Mouse (Mus musculus): Measurements from ENCODE around the gene Tmem163.

Gene Tmem163

GRCm38 (mm10) chr1:127555822-127556485, 123.4 kb downstream of the Tmem163 start:
- no peak for DNase-seq

GRCm38 (mm10) chr1:127548078-127548477, 131.3 kb downstream of the Tmem163 start:
- no peak for DNase-seq

- DNase-seq = no peak
These were observed 136.6 kb downstream of the Tmem163 start for GRCm38 (mm10) chr1:127542756-127543155.

DNA sequence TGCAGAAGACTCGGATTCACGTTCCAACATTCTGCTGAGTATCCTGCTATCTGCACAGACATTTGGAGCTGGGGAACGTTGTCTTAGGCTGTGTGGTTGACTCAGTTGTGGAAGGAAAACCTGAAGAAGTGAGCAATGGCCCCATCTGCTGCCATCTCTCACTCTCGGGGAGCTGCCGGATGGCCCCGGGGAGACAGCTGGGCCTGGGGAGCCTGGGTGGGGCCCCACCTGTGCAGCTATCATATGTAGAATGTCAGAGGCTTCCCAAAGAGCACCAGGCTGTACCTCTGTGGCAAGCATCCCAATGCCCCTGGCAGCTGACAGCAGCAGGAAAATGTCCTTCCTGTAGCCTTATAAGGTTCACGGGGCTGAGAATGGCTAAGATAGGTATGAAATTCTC, 137.4 kb downstream of the Tmem163 start:
- DNase-seq = peak; percentile 13

DNA sequence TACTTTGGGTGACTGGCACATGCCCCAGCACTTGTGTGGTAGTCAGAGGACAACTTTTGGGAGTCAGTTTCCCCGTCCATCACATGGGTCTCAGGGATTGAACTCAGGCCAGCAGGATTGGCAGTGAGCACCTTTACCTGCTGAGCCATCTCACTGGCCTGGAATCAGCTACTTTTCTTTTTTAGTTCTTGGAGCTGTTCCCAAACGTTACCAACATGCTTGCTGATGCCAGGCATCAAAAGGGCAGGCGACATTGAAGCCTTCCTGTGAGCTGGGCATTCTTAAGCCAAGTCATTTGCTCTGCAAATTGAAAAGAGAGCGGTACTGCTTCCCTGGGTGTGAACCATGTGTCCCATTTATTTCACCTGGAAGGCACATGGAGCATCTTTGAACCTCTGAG, 137.8 kb downstream of the Tmem163 start:
- DNase-seq = no peak

- peak; percentile 15 for DNase-seq
These were observed 141.9 kb downstream of the Tmem163 start for GRCm38 (mm10) chr1:127537204-127538038.

DNA sequence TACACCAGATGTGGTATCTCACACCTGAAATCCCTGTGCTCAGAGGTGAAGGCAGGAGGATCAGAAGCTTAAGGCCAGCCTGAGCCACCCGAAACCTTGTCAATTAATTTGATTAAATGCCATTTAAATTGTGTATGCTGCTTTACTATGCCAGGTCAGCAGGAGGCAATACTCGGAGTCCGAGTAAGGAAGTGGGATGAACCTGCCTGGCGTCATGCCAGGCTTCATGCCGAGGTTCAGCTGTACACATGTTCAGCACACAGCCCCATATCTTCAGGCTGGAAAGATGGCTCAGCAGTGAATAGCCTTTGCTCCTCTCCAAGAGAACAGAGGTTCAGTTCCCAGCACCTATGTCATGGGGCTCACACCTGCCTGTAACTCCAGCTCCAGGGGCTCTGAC, 142.9 kb downstream of the Tmem163 start:
- no peak for DNase-seq

DNA sequence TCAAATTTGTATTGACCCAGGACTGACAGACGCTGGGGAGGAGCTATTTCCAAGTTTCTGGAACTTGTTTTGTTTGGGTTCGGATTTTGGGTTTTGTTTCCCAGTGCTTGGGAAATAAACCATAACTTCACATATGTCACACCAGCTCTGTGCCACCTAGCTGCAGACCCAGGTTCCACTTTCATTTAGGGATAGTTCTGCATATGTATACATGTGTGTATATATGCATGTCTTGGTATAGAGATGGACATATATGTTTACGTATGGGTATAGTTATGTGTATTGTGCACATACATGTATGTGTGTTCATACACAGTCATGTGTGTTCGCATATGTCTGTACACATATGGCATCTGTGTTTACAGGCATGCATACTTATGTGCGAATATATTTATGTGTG, 147.6 kb downstream of the Tmem163 start:
- DNase-seq = no peak

GRCm38 (mm10) chr1:127530849-127531580, 148.3 kb downstream of the Tmem163 start:
- DNase-seq = no peak

DNA sequence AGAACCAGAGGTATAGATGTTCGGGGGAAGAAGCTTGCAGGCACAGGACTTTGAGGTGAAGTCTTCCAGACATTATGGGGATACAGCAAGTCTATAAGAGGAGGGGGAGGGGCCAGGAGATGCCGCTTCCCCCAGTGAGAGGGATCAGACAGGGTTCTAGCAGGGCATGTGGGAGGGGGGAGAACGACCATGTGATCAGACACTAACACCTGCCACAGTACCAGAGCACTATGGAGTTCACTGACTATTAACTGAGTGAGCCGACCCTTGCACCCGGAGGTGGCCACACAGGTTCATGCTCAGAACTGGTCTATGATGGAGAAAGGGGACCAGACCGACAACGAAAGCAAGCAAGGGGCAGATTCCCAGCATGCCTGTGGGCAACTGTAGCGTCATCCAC, 156.0 kb downstream of the Tmem163 start:
- DNase-seq = no peak

- DNase-seq = no peak
These were observed 164.5 kb downstream of the Tmem163 start for GRCm38 (mm10) chr1:127514888-127515287.

DNA sequence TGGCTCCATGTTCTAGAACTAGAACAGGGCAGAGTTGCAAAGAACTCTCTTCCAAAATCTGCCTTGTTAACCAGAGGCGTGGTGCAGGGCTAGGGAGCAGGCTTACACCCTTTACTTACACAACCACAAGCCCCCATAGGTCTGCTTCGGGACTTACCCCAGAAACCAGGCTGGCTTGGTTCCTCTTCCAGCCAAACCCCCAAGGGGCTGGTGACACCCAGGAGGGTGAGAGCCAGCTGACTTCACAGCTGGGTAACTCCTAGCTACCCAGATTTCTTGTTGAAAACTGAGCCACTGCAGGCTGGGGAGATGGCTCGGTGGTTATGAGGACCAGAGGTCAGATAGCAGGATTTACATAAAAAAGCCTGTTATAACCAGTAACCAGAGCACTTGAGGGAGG, 164.9 kb downstream of the Tmem163 start:
- no peak for DNase-seq

DNA sequence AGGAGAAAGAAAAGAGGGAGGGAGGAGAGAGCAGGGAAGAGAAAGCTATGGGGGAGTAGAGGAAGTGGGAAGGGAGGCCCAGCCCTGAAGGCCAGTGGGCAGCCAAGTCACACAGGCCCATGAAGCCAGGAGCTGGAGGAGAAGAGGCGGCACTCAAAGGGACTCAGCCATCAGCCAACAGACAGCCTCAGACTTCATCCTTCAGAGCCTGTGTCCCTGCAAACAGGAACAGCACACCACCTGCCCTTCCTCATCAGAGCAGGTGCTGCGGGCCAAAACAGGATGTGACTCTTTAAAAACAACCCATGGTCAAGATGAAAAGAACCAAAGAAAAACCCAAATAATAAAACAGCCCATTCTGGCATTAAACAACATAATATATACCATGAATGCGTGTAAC, 165.7 kb downstream of the Tmem163 start:
- no peak for DNase-seq

DNA sequence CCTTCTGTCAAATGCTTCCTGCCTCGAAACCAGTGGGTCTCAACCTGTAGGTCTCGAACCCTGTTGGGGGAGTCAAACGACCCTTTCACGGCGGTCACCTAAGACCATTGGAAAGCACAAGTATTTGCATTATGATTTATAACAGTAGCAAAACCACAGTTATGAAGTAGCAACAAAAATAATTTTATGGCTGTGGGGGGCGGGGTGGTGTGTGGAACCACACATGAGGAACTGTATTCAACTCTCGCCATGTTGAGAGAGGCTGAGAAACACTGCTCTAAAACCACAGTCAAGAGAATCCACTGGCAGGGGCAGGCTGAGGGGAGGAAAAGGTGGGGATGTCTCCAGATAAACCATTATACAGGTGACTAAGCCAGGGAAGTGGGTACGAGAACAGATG, 166.2 kb downstream of the Tmem163 start:
- no peak for DNase-seq

DNA sequence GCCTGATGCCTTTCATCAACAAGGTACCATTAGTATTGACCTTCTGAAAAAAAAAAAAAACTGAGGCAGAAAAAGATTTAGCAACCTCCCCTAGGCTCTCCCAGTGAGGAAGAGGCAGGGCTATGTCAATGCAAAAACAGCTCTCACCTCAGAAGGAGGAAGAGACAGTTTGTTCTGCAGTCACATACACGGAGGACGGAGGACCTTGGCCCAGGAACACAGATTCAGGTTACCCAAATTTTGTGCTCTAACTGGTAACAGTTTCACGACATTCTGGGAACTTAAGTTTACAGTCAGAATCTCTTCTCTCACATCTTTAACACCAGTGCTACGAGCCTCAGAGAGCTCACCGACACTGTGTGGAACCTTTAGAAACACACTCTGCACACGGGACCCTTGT, 166.6 kb downstream of the Tmem163 start:
- no peak for DNase-seq

DNA sequence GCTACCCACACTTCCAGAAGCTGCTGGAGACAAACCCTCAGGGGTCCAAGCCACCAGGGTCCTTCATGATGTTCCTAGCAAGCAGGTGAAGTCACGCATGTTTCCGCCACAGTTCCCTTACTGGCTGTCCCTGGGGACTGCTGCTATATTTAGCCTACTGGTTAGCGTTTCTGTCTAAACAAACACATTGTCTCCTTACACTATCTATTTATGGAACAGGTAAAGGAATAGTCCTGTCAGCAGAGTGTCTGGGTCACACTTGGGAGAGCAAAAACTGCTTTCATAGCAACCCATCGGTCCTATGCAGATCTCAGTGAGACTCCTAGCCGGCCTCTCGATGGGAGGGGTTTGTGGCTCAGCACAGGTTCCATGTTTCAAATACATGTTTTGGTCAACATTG, 168.0 kb downstream of the Tmem163 start:
- DNase-seq = no peak

DNA sequence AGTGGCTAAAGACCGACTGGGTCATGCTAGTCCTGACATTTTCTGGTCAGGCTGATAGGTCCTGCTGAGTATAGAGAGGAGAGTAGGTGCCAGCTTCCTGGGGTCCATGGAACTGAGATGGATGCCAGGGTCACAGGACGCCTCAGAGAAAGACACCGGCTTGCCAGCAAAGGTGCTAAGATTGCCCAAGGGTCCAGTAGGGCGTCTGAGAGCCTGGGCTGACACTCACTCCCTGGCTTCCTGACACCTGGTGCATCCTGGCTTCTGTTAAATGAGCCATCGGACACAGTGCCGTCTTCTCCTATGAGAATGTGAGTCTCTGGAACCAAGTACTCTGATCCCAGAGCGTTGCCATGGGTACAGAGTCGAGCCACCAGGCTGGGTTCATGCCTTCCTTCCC, 170.4 kb downstream of the Tmem163 start:
- no peak for DNase-seq

GRCm38 (mm10) chr1:127508067-127508739, 171.1 kb downstream of the Tmem163 start:
- DNase-seq = no peak

- DNase-seq = no peak
These were observed 172.2 kb downstream of the Tmem163 start for GRCm38 (mm10) chr1:127507042-127507650.

- DNase-seq = no peak
These were observed 178.6 kb downstream of the Tmem163 start for GRCm38 (mm10) chr1:127500701-127501100.

DNA sequence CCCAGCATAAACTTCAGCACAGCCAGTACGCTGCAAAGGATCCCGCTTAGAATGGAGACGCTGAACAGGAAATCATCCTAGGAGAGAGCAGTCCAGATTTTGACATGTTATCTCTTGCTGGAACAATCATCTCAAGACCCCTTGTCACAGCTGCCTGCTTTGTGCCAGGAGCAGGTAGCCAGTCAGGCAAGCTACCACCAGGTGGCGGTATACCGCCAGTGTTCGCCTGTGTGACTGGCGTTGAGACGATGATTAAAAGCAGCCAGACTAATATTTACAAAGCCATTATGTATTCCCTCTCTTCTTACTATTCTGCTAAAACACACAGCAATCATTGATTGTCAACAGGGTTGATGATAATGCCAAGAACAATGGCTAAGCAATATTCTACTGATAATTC, 179.1 kb downstream of the Tmem163 start:
- peak; percentile 72 for DNase-seq

DNA sequence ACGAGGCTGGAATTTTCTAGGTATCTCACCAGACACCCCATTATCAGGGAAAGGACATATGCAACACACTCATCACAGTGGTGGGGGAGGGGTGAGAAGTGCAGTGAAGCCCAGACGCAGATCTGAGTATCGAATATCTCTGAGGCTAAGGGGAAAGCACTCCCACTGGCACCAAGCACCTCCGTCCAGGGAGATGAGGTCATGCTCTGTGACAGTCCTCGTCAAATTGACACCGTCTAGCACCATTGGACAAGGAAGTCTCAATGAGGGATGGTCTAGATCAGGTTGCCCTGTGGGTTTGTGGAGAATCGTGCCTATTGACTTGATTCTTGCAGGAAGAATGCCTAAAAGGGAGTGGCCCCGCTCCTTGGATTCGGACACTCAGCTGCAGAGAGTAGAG, 180.6 kb downstream of the Tmem163 start:
- DNase-seq = no peak
